Mouse (Mus musculus) forebrain, embryonic 14.5 days (tissue): ENCODE measurements around the gene Hist2h2ac. TPM values are rescaled to one million over a fixed set of nuclear protein-coding genes. Genes with fewer than 3 reads are reported as not detected.
"Not testable (repeated sequence)": the region's sequence is repeated elsewhere in the genome, so short reads cannot be mapped to it uniquely, and the experiment has no call there.

ENCODE experiments used
- ATAC-seq: fragments of 200-750 bp; cut with Nextera tagmentation; 2 replicates; pipeline ENCODE4 v1.8.0; 2017; ENCODE audit warnings: mild to moderate bottlenecking, moderate library complexity
- DNase-seq: peaks from one replicate; pipeline ENCODE4 v3.0.0-alpha.2; 2015; ENCODE audit warnings: low spot score
- H3K27ac ChIP-seq: fragments of 300-500 bp; sonication (generic); 2 replicates; pipeline ENCODE4 v1.5.1; 2014; ENCODE audit warnings: low read depth, mild to moderate bottlenecking, control low read depth, low read length, moderate library complexity
- H3K27me3 ChIP-seq: fragments of 300-500 bp; sonication (generic); replicated peaks from 2 replicates; pipeline ENCODE4 v1.6.1; 2014; ENCODE audit warnings: low read length, control low read depth, mixed read lengths; ENCODE audit not compliant: control insufficient read depth, insufficient read depth
- H3K36me3 ChIP-seq: fragments of 300-500 bp; sonication (generic); 2 replicates; pipeline ENCODE4 v1.6.1; 2014; ENCODE audit warnings: low read length, control low read depth; ENCODE audit not compliant: control insufficient read depth, insufficient read depth
- H3K4me1 ChIP-seq: fragments of 300-500 bp; sonication (generic); 2 replicates; pipeline ENCODE4 v1.6.1; 2014; ENCODE audit warnings: antibody characterized with exemption, low read length, control low read depth; ENCODE audit not compliant: control insufficient read depth, insufficient read depth
- H3K4me2 ChIP-seq: fragments of 300-500 bp; sonication (generic); 2 replicates; pipeline ENCODE4 v1.6.1; 2014; ENCODE audit warnings: mild to moderate bottlenecking, control low read depth, low read length
- H3K4me3 ChIP-seq: fragments of 300-500 bp; sonication (generic); 2 replicates; pipeline ENCODE4 v1.5.1; 2014; ENCODE audit warnings: low read depth, low read length, control low read depth
- H3K9ac ChIP-seq: fragments of 300-500 bp; sonication (generic); 2 replicates; pipeline ENCODE4 v1.6.1; 2014; ENCODE audit warnings: mild to moderate bottlenecking, low read length, control low read depth, moderate library complexity
- H3K9me3 ChIP-seq: fragments of 300-500 bp; sonication (generic); replicated peaks from 2 replicates; pipeline ENCODE4 v1.6.1; 2016; ENCODE audit warnings: low read length, control low read depth, mixed read lengths; ENCODE audit not compliant: control insufficient read depth
- WGBS: fragments of 180-500 bp; shearing (Covaris S2); extraction: QIAGEN DNeasy Blood & Tissue Kit; methylation state at CpG from one replicate; pipeline ENCODE4 v1.1.7; 2014; 5-methylcytosine and 5-hydroxymethylcytosine counted together
- polyA plus RNA-seq: library from polyadenylated mRNA; unstranded; fragments of >200 nt; fragmentation: Nextera tagmentation; extraction: Ambion mirVana; gene quantifications from 2 replicates; pipeline ENCODE4 v1.2.1, GENCODE M21; 2014

Hist2h2ac gene
- polyA plus RNA-seq, 1 experiment from 2014 or later, result 7.5 TPM

GRCm38 (mm10) chr3:96251787-96252186, 31.1 kb upstream of the Hist2h2ac start:
- no peaks in the 10 kb centered on the region for H3K36me3 ChIP-seq
- 91% methylated on average over 3 of the region's 3 CpGs for WGBS
- H3K9me3 ChIP-seq, result no peaks in the 10 kb centered on the region
- H3K4me3 ChIP-seq, result no peak overlapping the region
- DNase-seq (no peak), ATAC-seq (no peak)
- H3K4me2 ChIP-seq, result no peak overlapping the region
- peaks cover 4% of the 10 kb centered on the region; the same call in 1 of the 2 replicates for H3K4me1 ChIP-seq
- H3K27me3 ChIP-seq, result no peaks in the 10 kb centered on the region
- H3K27ac ChIP-seq, result no peak overlapping the region
- no peak overlapping the region for H3K9ac ChIP-seq

- H3K27me3 ChIP-seq, result no peaks in the 10 kb centered on the region
- ATAC-seq (no peak), DNase-seq (no peak)
- H3K4me1 ChIP-seq, result peaks cover 4% of the 10 kb centered on the region; the same call in 1 of the 2 replicates
- 69% methylated on average over 3 of the region's 3 CpGs for WGBS
- H3K9me3 ChIP-seq, result no peaks in the 10 kb centered on the region
- H3K4me3 ChIP-seq, result no peak overlapping the region
- no peak overlapping the region for H3K4me2 ChIP-seq
- no peaks in the 10 kb centered on the region for H3K36me3 ChIP-seq
- H3K27ac ChIP-seq, result no peak overlapping the region
- no peak overlapping the region for H3K9ac ChIP-seq
Observed at GRCm38 (mm10) chr3:96250890-96251289, 30.2 kb upstream of the Hist2h2ac start.

- ATAC-seq (no peak), DNase-seq (no peak)
- peak overlapping the region; percentile 40; the same call in 1 of the 2 replicates for H3K4me2 ChIP-seq
- no peak overlapping the region for H3K9ac ChIP-seq
- no peak overlapping the region for H3K4me3 ChIP-seq
- H3K27ac ChIP-seq, result no peak overlapping the region
- peaks cover 11% of the 10 kb centered on the region; the same call in 1 of the 2 replicates for H3K4me1 ChIP-seq
- no peaks in the 10 kb centered on the region for H3K36me3 ChIP-seq
- no peaks in the 10 kb centered on the region for H3K27me3 ChIP-seq
- no peaks in the 10 kb centered on the region for H3K9me3 ChIP-seq
- WGBS, result 52% methylated on average over 4 of the region's 4 CpGs
Observed at GRCm38 (mm10) chr3:96249034-96249345, 28.3 kb upstream of the Hist2h2ac start.

DNA sequence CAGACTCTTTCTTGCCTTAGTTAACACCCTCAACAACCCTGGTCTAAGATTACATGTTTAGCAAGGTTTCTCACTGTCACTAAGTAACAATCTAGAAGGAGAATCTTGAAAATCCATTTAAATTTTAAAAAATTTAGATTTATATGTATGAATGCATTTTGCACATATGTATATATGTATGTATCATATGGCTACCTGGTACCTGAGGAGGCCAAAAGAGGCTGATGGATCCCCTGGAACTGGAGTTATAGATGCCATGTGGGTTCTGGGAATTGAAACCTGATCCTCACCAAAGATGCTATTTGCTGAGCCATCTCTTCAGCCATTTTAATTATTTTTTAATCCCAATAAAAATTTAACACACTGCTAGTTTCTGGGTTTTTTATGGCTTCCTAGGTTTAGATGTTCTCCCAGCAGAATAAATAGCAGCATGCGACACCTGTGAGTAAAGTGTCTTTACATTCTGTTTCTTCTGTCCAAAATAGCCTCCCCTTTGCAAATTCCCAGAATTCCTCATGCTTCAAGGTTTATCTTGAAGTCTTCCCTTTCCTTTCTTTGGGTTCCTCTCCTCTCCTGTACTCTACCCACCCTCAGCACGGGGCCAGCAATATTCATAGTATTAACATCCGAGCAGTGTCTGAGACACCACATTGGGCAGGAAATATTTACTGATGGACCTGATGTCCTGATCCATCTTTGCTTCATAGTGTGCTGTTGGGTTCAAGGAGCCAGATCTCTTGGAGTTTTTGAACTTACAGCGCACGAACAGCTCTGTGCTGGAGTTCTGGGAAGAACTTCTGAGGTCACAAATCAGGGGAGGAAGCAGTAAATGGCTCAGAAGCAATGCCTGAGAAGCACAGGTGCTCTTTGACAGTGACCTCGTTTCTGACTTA, 27.7 kb upstream of the Hist2h2ac start:
- H3K4me3 ChIP-seq, result peak overlapping the region; percentile 34
- H3K27me3 ChIP-seq, result no peaks in the 10 kb centered on the region
- peak overlapping the region; percentile 67 for H3K9ac ChIP-seq
- no peak for ATAC-seq
- peaks cover 14% of the 10 kb centered on the region; the same call in 1 of the 2 replicates for H3K4me1 ChIP-seq
- 54% methylated on average over 6 of the region's 6 CpGs for WGBS
- no peak overlapping the region for H3K27ac ChIP-seq
- H3K4me2 ChIP-seq, result peak overlapping the region; percentile 40
- DNase-seq, result no peak
- no peaks in the 10 kb centered on the region for H3K9me3 ChIP-seq
- H3K36me3 ChIP-seq, result no peaks in the 10 kb centered on the region

- Histone ChIP-seq H3K36me3 (no peaks in the 10 kb centered on the region), H3K9me3 (no peaks in the 10 kb centered on the region), H3K27ac (0 out of 2 replicates have a peak overlapping the region, but pooled peaks have one; percentile 44), H3K27me3 (no peaks in the 10 kb centered on the region), H3K4me3 (peak overlapping the region; percentile 34), H3K4me2 (peak overlapping the region; percentile 40), H3K4me1 (peaks cover 14% of the 10 kb centered on the region; the same call in 1 of the 2 replicates), H3K9ac (peak overlapping the region; percentile 67)
- DNase-seq (no peak), ATAC-seq (no peak)
- 2% methylated on average over 11 of the region's 11 CpGs for WGBS
Observed at GRCm38 (mm10) chr3:96247356-96248140, 26.9 kb upstream of the Hist2h2ac start.

GRCm38 (mm10) chr3:96246427-96246856, 25.8 kb upstream of the Hist2h2ac start, which contains the start of gene Hist2h3c1:
Hist2h3c1 (plus strand) TSS chr3:96246685.
- H3K4me3 ChIP-seq, result peak within 1 kb of the TSS; percentile 34
- peak within 1 kb of the TSS; percentile 67 for H3K9ac ChIP-seq
- H3K4me2 ChIP-seq, result peak within 1 kb of the TSS; percentile 40
- 0% methylated on average over 5 of the region's 47 CpGs for WGBS
- DNase-seq, H3K9me3 ChIP-seq, H3K27me3 ChIP-seq, H3K36me3 ChIP-seq: not testable (repeated sequence)
- ATAC-seq, result peak; percentile 88
- peaks cover 14% of the 10 kb centered on the region; the same call in 1 of the 2 replicates for H3K4me1 ChIP-seq
- peak within 1 kb of the TSS; percentile 58; the same call in 1 of the 2 replicates for H3K27ac ChIP-seq

DNA sequence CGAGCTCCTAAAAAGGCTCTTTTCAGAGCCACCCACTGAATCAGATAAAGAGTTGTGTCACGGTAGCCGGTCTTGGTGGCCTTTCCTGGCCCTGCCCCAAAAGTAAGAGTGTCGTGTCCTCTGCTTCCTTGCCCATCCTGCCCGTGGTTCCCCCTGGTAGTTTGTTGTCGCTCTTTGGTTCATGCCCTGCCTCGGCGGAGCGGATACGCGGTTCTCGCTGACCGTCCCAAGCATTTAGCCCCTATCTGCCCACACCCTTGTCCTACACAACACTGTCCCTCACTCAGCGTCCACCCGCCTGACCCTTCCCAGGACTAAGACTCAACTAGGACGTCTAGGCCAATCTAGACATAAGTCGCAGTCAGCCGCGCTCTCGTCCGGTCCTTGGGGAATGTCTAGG, 25.3 kb upstream of the Hist2h2ac start:
- peak overlapping the region; percentile 58; the same call in 1 of the 2 replicates for H3K27ac ChIP-seq
- H3K9ac ChIP-seq, DNase-seq: not testable (repeated sequence)

DNA sequence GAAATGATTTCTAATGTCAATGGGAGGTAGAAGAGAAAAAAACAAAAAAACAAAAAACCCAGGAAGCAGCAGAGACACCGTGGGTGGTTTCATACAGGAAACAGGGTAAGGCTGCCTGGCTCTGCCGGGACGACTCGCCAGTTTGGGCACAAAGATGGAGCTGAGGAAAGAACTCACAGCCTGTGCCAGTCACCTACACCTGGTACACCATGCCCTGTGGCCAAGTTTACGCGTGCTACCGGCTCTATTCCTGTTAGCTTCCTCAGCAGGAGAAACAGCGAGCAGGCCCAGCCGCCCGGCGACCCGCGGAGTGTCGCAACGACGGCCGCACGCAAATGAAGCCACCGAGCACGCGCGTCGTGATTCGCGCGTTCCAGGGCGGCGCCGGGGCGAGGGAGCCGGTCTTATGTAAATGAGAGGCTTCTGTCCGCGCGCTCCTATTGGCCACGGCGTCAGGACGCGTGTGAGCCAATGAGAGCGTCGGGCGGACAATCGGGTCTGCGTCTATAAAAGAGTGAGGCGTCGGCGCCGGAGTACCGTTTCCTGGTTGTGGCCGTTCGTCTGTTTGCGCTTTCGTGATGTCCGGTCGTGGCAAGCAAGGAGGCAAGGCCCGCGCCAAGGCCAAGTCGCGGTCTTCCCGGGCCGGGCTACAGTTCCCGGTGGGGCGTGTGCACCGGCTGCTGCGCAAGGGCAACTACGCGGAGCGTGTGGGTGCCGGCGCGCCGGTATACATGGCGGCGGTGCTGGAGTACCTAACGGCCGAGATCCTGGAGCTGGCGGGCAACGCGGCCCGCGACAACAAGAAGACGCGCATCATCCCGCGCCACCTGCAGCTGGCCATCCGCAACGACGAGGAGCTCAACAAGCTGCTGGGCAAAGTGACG, 24.6 kb upstream of the Hist2h2ac start, which contains the start of gene Hist2h2aa1:
Gene Hist2h2aa1, plus strand, starts transcription at position 495 of the 884 bp plus-strand sequence.
- not testable (repeated sequence) for H3K9me3 ChIP-seq, H3K36me3 ChIP-seq, H3K27me3 ChIP-seq
- peak; percentile 68 for DNase-seq
- H3K9ac ChIP-seq, result peak within 1 kb of the TSS; percentile 79
- H3K4me1 ChIP-seq, result peaks cover 17% of the 10 kb centered on the region; the same call in 1 of the 2 replicates
- 0% methylated on average over 29 of the region's 88 CpGs for WGBS
- peak within 1 kb of the TSS; percentile 43 for H3K4me3 ChIP-seq
- H3K4me2 ChIP-seq, result peak within 1 kb of the TSS; percentile 69
- peak; percentile 90 for ATAC-seq
- peak within 1 kb of the TSS; percentile 94 for H3K27ac ChIP-seq

More for the DNA sequence above, 25.3 kb upstream of the Hist2h2ac start:
- Histone ChIP-seq H3K4me3 (peak overlapping the region; percentile 22; the same call in 1 of the 2 replicates), H3K4me1 (peaks cover 14% of the 10 kb centered on the region; the same call in 1 of the 2 replicates), H3K4me2 (peak overlapping the region; percentile 40)
- not testable (repeated sequence) for ATAC-seq, H3K27me3 ChIP-seq, H3K36me3 ChIP-seq, H3K9me3 ChIP-seq
- 1% methylated on average over 10 of the region's 21 CpGs for WGBS
